Mouse (Mus musculus) T-helper 17 cell (primary cell): ENCODE measurements around the gene Map2.

Source experiments
- in situ Hi-C, 2 experiments: fragments of 300-600 bp; cut with MboI, MseI; formaldehyde crosslinking; loops; 1 replicate in 1 of 2; 2 replicates in 1 of 2; pipeline ENCODE4 v1.15.1; 2025; ENCODE audit warnings: high pct_unique_total_duplicates in 2 of 2

Gene Map2

DNA sequence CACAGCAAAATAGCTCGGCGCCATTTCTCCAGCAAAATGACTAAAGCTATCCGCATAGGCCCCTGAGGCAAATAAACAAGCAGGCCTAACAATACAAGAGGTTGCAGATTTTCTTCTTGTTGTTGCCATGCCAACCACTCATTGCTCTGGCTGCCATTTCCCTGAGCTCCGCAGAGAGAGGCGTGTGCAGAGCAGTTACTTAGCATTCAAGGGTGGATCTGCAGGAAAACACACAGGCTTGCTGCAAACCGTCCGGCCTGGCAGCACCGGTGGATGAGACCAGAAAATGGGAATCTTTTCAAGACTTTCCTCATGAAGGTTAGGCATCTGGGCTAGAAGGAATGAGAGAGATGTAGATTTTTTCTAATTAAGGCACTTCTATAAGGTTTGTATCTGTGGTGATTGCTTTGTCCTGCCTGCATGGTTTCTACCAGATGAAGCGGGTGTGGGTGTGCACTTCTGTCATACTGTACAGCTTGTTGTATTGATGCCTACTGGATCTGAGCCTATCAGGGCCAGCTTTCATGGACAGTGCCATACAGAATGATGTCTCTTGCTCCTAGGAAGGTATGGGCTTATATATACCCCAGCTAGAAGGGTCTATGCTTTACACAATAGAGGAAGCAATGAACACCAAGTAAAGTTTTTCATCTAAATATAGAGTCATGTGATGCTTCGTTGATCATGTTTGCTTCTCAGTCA lies 211.8 kb downstream of the Map2 start:
- in situ Hi-C loops = no loop called here

DNA sequence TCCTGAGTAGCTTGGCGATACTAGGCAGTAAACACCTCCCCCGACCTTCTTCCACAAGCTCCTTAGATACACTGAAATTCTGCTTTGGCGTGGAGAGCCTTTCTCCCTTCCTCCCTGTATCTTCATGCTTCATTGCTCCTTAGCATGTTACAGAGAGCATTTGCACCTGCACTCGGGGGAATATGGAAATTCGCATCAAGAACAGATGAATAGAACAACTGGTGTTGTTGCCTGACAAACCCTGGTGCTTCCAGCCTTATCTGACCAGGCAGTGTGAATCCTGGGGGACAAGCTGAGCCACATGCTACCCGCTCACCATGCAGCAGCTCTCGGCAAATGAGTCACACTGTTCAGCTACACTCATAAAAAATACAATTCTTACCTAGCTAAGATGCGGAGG lies 213.5 kb downstream of the Map2 start:
- in situ Hi-C loops = no loop called here

DNA sequence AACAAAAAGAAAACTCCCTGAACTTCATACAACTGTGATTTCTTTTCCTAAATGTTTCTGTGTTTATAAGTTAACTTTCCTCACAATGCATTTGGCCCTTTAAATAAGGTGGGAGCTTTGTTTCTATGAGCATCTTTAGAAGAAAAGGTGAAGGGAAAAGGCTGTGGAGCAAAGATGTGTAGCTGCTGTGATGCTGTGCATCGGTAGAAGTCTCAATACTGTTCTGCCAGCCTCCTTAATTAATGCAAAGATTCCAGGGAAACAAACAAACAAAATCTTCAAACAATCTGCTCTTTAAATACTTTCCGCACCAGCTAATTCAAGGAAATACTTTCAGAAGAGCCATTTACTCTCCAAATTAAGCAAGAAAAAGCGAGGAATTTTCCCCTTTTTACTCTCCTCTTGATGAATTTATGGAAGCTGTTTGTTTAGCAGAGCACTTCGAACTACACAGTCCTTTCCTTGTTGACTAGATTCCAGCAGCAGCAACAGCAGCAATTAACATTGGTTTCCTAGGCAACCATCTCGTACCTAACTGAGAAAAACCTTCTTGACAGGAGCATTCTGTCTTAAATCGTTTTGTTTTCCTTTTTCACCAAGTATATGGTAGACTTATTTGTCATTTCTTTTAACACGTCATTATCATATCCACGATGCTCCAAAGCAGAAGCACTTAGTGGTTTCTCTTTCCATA lies 220.0 kb downstream of the Map2 start:
- in situ Hi-C loops = no loop called here

DNA sequence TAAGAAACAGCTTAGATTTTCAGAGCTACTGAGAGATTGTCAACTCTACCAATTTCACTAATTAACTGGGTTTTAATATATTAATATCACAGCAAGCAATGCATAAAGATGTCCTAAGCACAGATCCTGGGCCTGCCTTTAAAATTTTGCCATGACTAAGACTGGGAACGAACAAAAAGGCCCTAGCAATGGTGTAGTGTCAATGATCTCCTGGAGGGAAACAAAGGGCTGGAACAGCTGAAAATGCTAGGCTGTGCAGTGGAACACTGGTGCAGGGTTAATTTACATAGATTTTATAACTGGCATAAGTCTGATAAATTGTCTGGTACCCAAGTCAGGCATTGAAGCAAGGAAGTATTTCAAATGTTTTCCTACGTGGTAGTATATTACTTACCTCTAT lies 220.8 kb downstream of the Map2 start:
- in situ Hi-C loops = no loop called here

DNA sequence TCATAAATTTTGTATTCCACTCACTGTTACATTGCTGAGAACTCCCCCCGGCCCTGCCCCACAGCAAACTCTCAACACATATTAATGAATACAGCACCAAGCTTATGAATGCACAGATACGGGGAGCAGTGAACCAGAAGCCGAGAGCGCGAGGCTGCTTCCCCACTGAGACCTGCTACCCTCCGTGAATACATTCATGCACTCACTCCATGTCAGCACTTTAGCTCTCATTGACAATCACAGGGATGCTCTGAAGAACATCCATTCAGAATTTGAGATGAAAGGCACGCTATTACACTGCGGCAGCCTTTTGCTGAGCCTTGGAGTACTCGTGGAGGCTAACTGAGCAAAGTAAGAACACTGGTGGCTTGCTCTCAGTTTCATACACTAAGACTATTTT lies 226.8 kb downstream of the Map2 start:
- in situ Hi-C loops = no loop called here

DNA sequence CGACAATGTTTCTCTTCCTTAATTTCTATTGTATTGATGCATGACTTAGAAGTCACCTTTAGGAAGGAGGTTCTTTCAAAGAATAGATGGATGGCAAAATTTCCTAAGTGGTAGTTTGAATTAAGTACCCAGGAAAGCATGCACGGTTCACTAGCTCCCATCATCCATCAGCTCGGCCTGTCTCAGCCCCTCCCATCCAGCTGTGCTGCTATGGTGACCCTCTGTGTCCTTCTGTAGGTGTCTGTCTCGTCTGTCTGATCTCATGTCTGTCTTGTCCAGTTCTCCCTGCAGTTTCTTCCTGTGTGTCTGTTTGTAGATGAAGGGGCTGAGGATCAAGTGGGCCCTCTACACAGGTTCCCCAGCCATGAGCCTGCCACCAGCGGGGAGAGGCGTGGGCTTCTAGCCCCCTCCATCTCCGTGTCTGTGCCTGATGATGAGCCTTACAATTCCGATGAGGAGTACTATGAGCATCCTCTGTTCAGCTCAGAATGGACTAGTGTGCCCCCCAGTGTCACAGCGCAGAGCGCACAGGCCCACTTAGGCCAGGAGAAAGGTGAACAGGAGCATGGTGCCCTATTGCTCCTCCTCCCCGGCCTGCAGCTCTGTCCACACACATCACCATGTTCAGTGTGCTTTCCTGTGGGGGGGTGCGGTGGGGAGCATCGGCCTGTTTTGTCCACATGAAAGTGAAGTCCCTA lies 232.3 kb downstream of the Map2 start:
- in situ Hi-C loops = no loop called here

DNA sequence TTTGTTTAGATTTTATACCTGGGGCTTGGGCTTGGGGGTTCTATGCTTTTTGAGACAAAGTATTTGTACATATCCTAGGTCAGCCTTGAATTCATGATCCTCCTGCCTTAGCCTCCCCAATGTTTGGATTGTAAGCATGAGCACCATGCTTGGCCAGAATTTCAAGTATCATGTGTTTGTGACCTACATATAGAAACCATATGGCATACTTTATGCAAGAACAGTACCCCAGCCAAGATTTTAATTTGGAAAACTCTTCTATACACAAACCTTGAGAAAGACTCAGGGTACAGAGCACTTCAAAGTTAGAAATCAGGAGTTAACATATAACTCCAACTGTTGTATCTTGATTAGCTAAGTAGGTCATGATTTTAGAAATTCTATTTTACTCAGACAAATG lies 243.3 kb downstream of the Map2 start:
- in situ Hi-C loops = no loop called here

DNA sequence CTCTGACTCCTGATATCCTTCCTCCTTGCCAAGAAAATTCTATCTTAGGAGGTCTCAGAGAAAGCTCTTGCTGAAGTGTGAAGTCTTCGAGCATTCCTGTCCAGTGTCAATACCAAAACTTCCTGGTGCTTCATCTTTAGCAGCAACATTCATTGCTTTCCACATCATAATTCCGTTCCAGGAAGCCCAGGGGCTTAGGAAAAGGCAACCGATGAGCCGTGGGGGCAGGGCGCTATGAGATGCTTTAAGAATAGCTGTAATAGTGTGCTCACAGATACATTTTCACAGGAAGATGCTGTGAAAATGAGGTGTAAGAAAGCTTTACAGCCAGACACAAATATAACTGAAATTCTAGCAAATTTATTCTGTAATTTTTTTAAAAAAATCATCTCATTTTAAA lies 251.0 kb downstream of the Map2 start:
- in situ Hi-C loops = no loop called here

DNA sequence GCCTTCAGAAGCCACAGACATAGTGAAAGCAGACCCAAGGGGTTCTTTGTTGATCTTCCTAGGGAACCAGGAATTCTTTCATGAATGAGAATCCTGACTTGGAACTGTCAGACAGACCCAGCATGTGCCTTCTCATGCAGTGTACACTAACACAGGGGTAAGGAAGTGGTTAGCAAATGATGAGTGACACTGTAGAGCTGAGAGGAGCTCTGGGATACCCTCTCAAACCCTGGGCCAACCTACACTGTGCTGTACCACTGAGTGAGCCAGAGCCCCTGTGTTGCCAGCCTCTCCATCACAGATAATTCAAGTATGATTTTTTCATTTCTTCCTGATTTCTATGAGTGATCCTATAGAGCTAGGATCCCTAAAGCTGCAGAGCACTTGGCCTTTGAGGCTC lies 255.9 kb downstream of the Map2 start:
- in situ Hi-C loops = no loop called here

DNA sequence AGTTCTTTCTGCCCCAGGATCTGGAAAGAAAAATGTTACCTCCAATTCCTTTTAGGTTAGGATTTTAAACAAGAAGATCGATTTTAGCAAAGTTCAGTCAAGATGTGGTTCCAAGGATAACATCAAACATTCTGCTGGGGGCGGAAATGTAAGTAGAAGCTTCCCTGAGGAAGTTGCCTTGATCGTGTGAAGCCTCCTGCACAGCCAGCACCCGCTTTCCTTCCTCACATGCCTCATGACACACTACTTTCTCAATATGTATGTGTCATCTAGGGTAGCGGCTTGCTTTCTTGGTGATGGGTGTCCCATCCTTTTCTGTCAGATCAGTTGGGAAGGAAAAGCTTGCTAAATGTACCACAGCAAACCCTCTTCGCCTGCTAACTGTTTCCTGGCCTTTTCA lies 256.4 kb downstream of the Map2 start:
- in situ Hi-C loops = no loop called here

DNA sequence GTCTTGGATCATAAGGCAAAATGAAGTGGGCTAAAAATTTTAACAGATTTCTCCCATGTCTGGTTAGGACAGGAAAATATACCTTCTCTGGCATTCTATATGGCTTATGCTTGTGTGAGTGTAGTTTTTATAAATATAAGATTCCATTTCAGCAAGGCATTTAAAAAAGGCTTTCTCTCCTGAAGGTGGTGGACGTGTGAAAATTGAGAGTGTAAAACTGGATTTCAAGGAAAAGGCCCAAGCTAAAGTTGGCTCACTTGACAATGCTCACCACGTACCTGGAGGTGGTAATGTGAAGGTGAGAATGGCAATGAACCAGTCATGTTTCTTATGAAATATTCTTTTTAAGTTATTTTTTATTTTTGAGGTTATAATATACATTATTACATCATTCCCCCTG lies 263.0 kb downstream of the Map2 start:
- in situ Hi-C loops = no loop called here

DNA sequence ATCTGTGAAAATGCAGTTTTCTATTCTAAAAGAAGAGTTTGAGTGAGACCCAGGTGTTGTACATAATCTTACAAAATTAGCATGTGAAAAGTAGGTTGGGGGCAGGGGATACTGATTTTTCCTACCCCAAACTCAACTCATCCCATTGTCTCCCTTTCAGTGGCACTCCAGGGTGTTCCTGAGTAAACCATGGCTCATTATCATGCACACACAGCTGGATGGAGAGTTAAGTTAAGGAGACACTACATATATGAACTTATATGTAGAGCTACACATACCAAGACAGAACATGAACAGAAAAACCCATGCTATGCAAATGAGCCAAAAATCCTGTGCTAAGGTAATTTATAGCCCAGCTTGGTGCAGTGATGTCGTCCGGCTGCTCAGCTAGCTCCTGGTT lies 267.8 kb downstream of the Map2 start:
- in situ Hi-C loops = no loop called here

DNA sequence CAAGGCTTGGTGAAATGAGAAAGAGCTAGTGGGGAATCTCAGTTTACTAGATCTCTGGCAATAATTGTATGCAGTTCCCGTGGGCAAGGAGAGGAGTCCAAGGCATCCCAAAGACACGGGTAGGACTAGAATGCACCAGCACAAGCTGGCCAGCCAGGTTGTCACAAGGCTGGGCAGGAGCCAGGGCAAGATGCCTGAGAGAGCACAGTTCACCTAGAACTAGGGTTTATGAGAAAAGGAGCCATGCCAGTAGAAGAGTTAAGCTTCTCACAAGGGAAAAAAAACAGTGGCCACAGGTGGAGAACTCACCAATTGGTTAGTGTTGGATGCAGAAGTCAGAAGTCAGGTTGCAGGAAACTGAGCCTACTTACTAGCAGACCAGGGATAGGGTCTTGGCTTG lies 274.4 kb downstream of the Map2 start:
- in situ Hi-C loops = no loop called here

DNA sequence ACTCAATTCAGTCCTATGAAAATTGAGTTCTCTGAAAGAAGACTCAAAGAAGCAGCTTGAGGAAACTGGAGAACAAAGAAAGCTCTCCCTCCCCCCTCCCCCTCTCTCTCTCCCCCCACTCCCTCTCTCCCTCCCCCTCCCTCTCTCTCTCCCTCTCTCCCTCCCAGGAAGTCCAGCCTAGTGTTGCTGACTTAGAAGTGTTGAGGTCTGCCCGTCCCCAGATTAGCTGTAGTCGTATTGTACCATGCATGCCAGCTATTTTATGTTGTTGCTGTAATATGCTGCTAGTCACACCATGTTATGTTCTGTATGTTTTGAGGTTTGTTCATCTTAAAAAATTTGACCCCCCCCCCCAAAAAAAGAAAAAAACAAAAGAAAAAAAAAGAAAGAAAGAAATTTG lies 281.5 kb downstream of the Map2 start:
- in situ Hi-C loops = no loop called here

DNA sequence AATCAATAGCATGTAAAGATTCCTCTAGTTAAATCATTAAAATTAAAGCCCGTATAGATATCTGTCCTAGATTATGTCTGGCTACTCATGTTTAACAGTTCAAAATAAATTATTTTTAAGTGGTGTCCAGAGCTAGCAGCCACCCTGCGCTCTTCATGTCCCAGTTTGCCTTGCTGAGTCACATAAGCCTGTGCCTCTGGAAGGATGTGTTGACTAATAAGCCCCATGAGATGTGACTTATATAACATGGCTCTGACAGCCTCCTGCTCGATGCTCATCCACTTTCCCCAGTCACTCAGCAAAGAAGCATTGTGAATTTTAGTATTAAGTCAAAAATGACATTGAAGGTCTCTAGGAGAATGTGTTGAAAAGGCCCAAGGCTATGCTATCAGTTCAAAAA lies 282.7 kb downstream of the Map2 start:
- in situ Hi-C loops = no loop called here

DNA sequence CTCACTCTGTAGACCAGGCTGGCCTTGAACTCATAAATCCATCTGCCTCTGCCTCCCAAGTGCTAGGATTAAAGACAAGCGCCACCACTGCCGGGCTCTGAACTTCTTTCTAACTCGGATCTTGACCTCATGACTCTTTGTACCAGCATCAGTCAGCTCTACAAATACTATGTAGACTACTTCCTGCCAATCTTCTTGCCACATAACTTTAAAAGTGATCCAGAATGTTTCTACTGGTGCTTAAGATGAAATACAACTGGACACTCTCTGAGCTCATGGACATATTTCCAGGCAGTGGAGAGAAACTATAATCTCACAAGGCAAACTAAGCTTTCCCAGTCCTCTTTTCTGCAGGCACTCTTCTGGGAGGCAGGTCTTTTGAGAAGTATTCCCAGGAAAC lies 284.3 kb downstream of the Map2 start:
- in situ Hi-C loops = no loop called here

DNA sequence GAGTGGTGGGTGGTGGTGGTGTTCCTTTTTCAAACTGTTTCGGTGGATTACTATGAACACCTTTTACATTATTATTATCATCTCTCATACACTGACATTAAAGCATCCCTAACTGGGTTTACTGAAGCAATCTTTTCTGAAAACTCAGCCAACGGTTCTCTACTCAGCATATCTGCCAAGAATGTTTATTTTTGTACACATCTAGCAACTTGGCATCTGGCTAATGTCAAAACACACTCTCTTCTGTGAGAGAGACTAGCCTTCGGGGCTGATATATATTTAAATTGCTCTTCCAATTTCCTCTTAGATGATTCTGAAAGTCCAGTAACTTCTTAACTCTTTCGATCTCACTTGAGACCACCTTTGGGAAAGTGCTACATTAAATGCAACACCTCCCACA lies 285.8 kb downstream of the Map2 start:
- in situ Hi-C loops = no loop called here

DNA sequence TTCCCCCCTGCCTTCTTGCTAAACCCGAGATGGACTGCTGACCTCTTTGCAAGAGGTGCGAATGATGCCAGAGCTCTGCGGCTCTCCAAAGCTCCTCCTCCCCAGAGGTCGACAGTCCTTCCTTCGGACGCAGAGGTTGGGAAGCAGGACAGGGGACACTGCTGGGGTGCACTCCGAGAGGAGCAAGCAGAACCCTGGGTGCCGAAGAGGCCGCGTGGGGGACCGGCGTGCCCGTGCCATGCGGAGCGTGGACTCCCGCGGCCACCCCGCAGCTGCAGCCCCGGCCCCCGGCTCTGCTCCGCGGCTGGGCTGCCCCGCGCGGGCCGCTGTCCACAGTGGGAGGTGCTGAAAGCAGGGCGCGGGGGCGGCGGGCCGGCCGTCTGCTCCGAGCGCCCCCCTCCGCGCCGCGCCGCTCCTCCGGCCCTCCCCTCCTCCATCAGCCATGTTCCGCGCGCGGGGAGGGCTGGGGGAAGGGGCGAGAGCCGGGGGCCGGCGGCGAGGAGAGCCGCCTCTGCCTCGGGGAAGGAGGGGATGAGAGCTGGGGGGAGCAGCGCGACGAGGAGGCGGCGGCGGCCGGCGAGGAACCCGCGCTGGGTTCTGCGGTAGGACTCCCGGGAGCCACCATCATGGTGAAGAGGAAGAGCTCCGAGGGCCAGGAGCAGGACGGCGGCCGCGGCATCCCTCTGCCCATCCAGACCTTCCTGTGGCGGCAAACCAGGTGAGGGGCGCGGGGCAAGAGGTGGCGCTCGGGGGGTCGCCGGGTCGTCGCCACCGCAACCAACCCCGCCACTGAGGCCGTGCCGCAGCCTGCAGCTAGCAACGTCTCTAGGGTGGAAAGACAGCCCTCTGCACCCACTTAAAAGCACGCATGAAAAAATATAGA lies 293.0 kb downstream of the Map2 start, which contains the start of gene Unc80:
Gene Unc80, plus strand, starts transcription at position 547 of the 883 bp plus-strand sequence.
- in situ Hi-C loops = no loop called here

DNA sequence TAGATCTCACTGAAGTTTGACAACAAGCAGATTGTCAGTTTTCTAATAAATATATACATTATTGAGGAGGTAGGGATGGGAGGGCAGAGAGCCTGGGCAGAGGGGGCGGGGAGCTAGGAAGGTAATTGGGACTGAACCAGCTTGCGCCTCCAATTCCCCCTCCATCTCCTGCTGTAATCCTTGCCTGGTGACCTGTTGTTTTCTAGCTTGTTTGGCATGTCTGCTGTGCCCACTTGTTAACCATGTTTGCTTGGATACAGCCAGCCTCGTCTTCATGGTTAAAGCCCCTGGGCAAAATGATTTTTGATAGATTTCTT lies 293.6 kb downstream of the Map2 start:
- in situ Hi-C loops = no loop called here

DNA sequence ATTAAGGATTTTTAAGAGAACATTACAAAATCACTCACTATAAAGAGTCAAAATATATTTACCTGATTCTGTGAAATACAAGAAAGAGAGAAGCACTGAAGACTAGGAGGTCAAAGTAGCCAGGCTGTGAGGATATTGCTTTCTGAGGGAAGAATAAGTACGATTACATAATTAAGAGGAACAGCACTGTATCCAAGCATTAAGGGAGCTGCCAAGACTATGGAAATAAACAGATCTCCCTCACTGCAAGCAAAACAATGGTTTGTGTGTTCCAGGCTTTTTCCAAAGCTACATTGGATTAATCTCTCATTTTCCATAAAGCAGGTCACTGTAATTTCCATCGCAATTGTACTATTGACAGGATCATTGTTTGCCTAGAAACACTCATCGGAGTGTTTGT lies 307.7 kb downstream of the Map2 start:
- in situ Hi-C loops = no loop called here
